Mouse (Mus musculus): Measurements from ENCODE around the gene Cadm1.

- TF ChIP-seq CTCF (IDR thresholded peaks at IDR 0.05; ENCODE audit: control insufficient read depth, insufficient read depth, low read length) (no peak), POLR2A (IDR thresholded peaks at IDR 0.05; ENCODE audit: borderline replicate concordance, control insufficient read depth, low read depth, low read length) (no peak)
These were observed 2.2 kb upstream of the Cadm1 start for GRCm38 (mm10) chr9:47527741-47528140.
